Mouse (Mus musculus) small intestine, adult 10 weeks (tissue): ENCODE data around the gene Slc12a5. TPM values are rescaled to one million over a fixed set of nuclear protein-coding genes. Genes with fewer than 3 reads are reported as not detected.

Experiments used
- polyA plus RNA-seq: library from polyadenylated mRNA; stranded (reverse); fragments of 350-450 nt; fragmentation: Illumina TruSeq; extraction: RNeasy Lipid Tissue Mini Kit (QIAGEN cat#74804); gene quantifications from one replicate; pipeline ENCODE4 v1.2.3, GENCODE M21; 2014; ENCODE audit warnings: low replicate concordance

The Slc12a5 gene
- polyA plus RNA-seq: not detected

DNA sequence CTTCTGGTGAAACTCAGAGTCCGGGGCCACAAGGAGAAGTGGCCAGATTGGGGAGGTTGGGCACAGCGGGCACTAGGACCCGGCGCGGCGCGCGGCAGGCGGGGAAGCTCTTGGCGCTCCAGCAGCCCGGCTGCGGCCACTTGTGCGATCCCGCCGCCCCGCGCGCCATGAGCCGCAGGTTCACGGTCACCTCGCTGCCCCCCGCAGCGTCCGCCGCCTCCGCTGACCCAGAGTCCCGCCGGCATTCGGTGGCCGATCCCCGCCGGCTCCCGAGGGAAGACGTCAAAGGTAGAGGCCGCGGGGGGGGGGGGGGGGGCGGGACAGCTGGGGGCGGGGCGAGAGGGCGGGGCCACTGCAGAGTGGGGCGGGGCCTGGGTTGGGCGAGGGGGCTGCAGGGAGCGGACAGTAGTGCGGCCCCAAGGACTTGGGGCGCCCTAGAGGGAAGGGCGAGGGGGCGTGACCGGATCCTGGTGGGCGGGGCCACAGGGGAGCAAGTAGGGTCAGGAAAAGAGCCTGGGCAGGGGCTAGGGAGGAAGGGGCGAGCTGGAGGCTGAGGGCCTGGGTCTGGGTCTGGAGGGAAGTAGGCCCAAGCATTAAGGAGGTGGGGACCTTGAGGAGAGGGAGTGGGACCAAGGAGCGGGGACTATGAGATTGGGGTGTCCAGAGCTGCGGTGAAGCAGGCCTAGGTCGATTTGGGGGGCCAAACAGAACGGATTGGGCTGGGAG is at the start of gene Slc12a5:
TSS of gene Slc12a5 (plus strand) at position 87 of the 726 bp plus-strand sequence.

DNA sequence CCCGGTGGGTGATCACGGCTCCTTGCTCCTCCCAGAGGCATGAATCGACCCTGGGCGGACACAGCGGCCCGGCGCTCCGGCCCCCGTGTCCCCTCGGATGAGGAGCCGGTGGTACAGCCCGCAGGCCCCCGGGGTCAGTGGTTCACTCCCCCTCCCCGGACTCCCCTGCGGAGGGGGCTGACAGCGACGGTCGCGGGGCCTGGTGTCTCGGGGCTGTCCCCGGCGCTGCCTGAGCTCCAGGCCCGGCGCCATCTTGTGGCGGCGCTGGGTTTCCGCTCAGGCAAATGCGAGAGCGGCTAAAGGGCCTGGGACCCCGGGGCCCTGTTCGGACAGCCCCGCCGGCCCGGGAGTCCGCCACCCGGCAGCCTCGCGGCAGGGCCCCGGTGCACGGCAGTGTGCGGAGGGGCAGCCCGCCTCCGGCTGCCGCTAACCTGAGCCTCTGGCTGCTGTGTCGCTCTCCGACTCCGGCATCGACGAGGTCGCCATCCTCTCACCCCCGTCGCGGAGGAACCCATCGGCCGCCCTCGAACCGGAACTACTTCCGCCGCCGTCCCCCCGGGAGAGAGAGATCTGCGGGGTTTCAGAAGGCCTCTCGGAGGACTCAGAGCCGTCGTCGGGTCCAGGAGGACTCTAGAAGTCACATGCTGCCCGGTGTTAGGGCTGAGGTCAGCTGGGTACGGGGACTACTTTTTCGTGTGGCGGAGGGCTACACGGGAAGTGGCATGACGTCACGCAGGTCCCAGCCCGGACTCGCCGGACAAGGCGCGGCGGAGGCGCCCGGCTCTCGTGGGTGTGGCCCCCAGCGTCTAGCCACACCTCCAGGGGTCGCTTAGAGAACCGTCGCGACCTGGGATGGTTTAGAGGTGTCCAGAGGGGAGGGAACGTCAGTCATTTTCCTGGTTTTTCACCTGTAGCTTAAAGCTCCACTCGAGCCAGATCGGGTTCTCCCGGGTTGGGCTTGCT is 49.2 kb upstream of the Slc12a5 start, which contains the start of gene Zfp335:
TSS of gene Zfp335 (minus strand) at position 672 of the 963 bp plus-strand sequence.

GRCm38 (mm10) chr2:164940140-164940830 is 20.3 kb upstream of the Slc12a5 start, which contains the start of gene Mmp9:
Gene Mmp9, plus strand, starts transcription at chr2:164940780.

GRCm38 (mm10) chr2:165034131-165035057 is 73.8 kb downstream of the Slc12a5 start, which contains the start of gene Ncoa5:
Gene Ncoa5, minus strand, starts transcription at chr2:165034867.

Other genes starting within 250 kb of the Slc12a5 start
- not detected for gene Spint5, start 245.5 kb upstream of the Slc12a5 start, polyA plus RNA-seq
- 0.71 TPM for gene Wfdc3, start 214.9 kb upstream of the Slc12a5 start, polyA plus RNA-seq
- gene Dnttip1, start 214.8 kb upstream of the Slc12a5 start, polyA plus RNA-seq: 3.3 TPM
- 13.1 TPM for gene Ube2c, start 190.9 kb upstream of the Slc12a5 start, polyA plus RNA-seq
- gene Tnnc2, start 180.8 kb upstream of the Slc12a5 start, polyA plus RNA-seq: not detected
- 1.2 TPM for gene Snx21, start 175.0 kb upstream of the Slc12a5 start, polyA plus RNA-seq
- 2.0 TPM for gene Acot8, start 155.9 kb upstream of the Slc12a5 start, polyA plus RNA-seq
- 1.6 TPM for gene Zswim3, start 155.7 kb upstream of the Slc12a5 start, polyA plus RNA-seq
- gene Zswim1, start 138.1 kb upstream of the Slc12a5 start, polyA plus RNA-seq: 1.1 TPM
- not detected for gene Spata25, start 132.3 kb upstream of the Slc12a5 start, polyA plus RNA-seq
- gene Ctsa, start 127.9 kb upstream of the Slc12a5 start, polyA plus RNA-seq: 26.4 TPM
- not detected for gene Neurl2, start 127.3 kb upstream of the Slc12a5 start, polyA plus RNA-seq
- 0.30 TPM for gene Pltp, start 103.1 kb upstream of the Slc12a5 start, polyA plus RNA-seq
- gene Pcif1, start 81.5 kb upstream of the Slc12a5 start, polyA plus RNA-seq: 3.1 TPM
- 0.15 TPM for gene Zfp335, start 49.0 kb upstream of the Slc12a5 start, polyA plus RNA-seq
- gene Mmp9, start 20.0 kb upstream of the Slc12a5 start, polyA plus RNA-seq: 12.7 TPM
- 5.7 TPM for gene Ncoa5, start 74.1 kb downstream of the Slc12a5 start, polyA plus RNA-seq
- 0.89 TPM for gene Cd40, start 94.8 kb downstream of the Slc12a5 start, polyA plus RNA-seq
- gene 1700025C18Rik, start 129.9 kb downstream of the Slc12a5 start, polyA plus RNA-seq: not detected